Mouse (Mus musculus) mouse embryonic stem cell (cell line): Measurements from ENCODE around the gene Sept10.

Source experiments
- in situ Hi-C, 2 experiments: fragments of 300-500 bp; cut with MboI; formaldehyde crosslinking; loops; 1 replicate in 1 of 2; 3 replicates in 1 of 2; pipeline ENCODE4 v1.14.3; 2019 to 2020; ENCODE audit warnings: low sequenced_read_pairs in 2 of 2, low pct_unique_long_range_greater_than_20kb in 1 of 2, mixed read lengths in 1 of 2; ENCODE audit not compliant: unreplicated experiment in 1 of 2

Sept10 gene

GRCm38 (mm10) chr10:59221473-59222270, at the start of gene Sept10, which contains the start of gene Sowahc:
Gene Sept10, minus strand, starts transcription at chr10:59221847.
Gene Sowahc, plus strand, starts transcription at chr10:59221953.
- in situ Hi-C loops = no loop called here

GRCm38 (mm10) chr10:59268754-59269153, 47.1 kb upstream of the Sept10 start:
- in situ Hi-C loops = no loop called here

DNA sequence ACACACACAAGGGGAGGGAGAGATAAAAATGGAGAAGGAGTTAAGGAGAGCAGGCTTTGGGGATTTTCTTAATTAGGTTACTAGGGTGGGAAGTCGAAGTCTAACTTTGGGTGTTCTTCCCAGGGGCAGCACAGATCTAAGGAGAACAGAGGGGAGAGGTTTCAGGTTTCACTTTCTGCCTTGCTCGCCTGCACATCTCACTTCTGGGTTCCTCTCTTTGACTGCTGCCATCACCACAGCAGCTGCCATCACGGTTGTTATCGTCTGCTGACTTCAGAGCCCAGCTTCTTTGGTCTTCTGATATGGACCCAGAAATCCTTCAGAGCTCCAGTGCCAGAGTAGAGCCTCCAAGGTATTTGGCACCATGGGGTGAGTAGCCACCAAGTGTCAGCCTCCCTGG, 46.5 kb upstream of the Sept10 start:
- in situ Hi-C loops = no loop called here

DNA sequence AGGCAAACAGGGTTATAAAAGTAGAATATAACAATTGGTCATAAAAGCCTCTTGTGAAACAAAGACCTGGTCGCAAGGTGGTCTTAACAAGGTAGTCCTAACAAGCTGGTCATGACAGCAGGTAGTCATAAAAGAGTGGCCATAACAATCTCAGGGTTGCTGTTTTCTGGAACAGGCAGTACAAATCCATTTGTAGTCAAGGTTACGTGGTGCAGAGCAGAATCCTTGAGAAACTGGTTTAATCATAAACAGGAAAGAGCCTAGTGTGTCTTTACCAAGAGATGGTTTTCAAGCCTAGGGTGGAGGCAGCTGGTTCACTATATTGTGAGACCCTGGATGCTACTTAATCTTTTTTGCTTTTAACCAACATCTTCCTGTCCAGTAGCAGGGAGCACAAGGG, 45.6 kb upstream of the Sept10 start:
- in situ Hi-C loops = no loop called here

DNA sequence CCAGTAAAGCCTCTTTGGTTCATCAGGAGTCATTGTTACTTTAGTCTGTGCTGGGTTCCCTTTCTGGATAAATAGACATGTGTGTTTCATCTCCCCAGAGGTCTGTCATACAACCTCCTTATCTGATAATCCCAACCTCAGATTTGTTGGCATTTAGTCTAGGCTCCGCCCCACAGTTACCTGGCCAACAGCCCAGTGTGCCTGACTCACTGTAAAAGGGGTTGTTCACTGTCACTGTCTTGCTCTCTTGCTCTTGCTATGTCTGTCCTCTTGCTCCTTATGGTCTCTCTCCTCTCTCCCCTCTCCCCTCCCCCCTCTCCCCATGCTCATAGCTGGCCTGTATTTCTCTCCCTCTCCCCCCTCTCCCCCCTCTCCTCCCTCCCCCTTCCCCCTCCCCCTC, 44.5 kb upstream of the Sept10 start:
- in situ Hi-C loops = no loop called here

GRCm38 (mm10) chr10:59265674-59266073, 44.0 kb upstream of the Sept10 start:
- in situ Hi-C loops = no loop called here

GRCm38 (mm10) chr10:59265067-59265466, 43.4 kb upstream of the Sept10 start:
- in situ Hi-C loops = no loop called here

GRCm38 (mm10) chr10:59262979-59263378, 41.3 kb upstream of the Sept10 start:
- in situ Hi-C loops = no loop called here

GRCm38 (mm10) chr10:59262021-59262420, 40.4 kb upstream of the Sept10 start:
- in situ Hi-C loops = no loop called here

DNA sequence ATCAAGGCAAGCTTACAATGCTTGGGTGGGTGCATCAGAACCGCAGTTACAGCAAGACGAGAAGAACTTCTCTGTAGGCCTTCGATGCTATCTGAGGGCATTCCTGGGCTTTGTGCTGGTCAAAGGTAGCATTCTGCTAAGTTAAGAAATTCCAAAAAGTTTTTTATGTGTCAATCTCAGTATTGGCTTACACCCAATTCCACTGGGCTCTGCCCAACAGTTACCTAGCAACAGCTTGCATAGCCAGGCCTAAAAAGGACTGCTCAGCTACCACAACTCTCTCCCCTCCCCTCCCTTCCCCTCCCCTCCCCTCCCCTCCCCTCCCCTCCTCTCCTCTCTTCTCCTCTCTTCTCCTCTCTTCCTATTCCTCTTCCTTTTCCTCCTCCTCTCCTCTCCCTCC, 40.0 kb upstream of the Sept10 start:
- in situ Hi-C loops = no loop called here

- in situ Hi-C loops = no loop called here
Observed at GRCm38 (mm10) chr10:59259572-59259971, 37.9 kb upstream of the Sept10 start.

- in situ Hi-C loops = no loop called here
Observed at GRCm38 (mm10) chr10:59256533-59256932, 34.9 kb upstream of the Sept10 start.

GRCm38 (mm10) chr10:59253541-59254079, 32.0 kb upstream of the Sept10 start:
- in situ Hi-C loops = no loop called here

GRCm38 (mm10) chr10:59252396-59252795, 30.7 kb upstream of the Sept10 start:
- in situ Hi-C loops = no loop called here

DNA sequence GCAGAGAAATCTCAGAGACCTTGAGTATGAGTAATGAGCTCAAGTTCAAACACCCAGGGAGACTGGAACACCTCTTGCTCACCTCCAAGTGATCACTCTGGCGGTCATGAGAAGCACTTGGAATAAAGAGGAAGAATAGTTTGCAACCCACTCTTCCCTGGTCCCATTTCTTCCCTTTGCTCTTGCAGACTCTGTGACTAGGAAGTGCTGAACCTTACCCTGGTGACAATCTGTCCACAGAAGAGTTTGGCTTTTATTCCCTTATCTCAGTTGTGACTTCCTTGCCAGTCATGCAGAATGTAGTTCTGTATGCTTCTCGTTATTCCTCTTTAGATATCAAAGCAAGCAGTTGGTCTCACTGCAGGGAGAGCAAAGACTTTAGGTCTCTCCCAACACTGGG, 30.3 kb upstream of the Sept10 start:
- in situ Hi-C loops = no loop called here

GRCm38 (mm10) chr10:59250679-59251078, 29.0 kb upstream of the Sept10 start:
- in situ Hi-C loops = no loop called here

DNA sequence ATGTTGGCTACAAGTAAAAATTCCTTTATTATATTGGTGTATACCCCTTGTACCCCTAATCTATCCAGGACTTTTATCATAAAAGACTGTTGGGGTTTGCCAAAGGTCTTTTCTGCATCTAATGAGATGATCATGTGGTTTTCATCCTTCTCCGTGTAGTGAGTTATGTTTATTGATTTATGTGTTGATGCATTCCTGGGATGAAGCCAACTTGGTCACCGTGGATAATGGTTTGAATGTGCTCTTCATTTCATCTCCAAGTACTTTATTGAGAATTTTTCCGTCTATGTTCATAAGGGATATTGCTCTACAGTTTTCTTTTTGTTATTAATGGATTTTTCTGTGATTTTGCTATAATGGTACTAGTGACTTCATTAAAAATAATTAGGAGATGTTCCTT, 27.9 kb upstream of the Sept10 start:
- in situ Hi-C loops = no loop called here

GRCm38 (mm10) chr10:59241141-59241541, 19.5 kb upstream of the Sept10 start:
- in situ Hi-C loops = no loop called here

GRCm38 (mm10) chr10:59237757-59238156, 16.1 kb upstream of the Sept10 start:
- in situ Hi-C loops = no loop called here

- in situ Hi-C loops = no loop called here
Observed at GRCm38 (mm10) chr10:59236486-59236885, 14.8 kb upstream of the Sept10 start.
